Mouse (Mus musculus): Measurements from ENCODE around the gene Nfatc3.

DNA sequence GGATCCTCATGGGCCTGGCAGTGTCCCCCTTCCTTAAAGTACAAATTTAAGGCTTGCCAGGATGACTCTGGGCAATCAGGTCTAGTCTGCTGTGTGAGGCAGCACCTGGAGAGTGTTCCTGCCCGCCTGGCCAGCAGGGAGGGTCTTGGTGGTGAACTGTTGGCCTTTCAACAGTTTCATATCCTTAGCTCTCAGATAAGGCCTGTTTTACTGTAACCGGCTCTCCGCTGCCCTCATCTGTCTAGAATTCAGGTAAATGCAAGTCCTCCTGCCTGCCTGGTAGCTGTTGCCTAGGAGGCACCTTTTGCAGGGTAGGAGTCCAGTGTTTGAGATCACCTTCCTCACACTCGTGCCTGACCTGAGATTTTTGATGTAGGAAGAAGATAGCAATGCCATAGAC is 18.4 kb upstream of the Nfatc3 start:
- no peak for TF ChIP-seq CTCF (IDR thresholded peaks at IDR 0.05; ENCODE audit: borderline replicate concordance, insufficient read depth, low read depth, low read length)
- TF ChIP-seq POLR2A (IDR thresholded peaks at IDR 0.05; ENCODE audit: borderline replicate concordance, insufficient read depth, low read length) = no peak
